ENCODE assay signal across 22 mouse cellular contexts in the genomic region with DNA sequence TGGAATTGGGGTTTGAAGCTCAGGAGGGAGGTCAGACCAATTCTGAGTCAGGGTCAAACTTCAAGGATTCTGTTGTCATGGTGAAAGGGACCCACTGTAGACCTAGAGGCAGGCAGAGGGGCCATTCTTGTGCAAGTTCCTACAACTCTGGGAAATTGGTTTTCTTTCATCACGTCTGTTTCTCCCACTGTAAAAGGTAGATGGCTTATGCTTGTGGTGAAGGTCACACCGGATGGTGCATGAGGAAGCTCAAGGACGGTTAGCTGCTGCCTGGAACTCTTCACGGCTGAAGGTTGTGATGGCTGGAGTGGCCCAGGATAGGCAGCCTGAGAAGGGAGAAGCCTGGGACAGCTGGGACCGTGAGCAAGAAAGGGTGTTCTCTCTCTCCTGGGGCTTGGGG. TPM values are rescaled to one million over a fixed set of nuclear protein-coding genes. Genes with fewer than 3 reads are reported as not detected.
DNase-seq lines count a peak whose midpoint lies in the region; ATAC-seq and TF ChIP-seq lines count a peak whose summit lies in the region.
"Had no signal": no experiment of that assay in that cellular context is flagged by ENCODE, and none has a peak within 500 bp of the region (broad histone marks: within the 10 kb centered on the region; RNA-seq: fewer than 3 reads in every experiment).

No protein-coding gene starts in this region.

- H3K27ac ChIP-seq in heart, embryonic 13.5 days (replicated peaks): no peak overlapping the region
- H3K27ac ChIP-seq in ES-Bruce4 (ENCODE audit: insufficient read depth, low read length): peak overlapping the region; percentile 99
- H3K27ac ChIP-seq in embryonic facial prominence, embryonic 10.5 days (replicated peaks): peak overlapping the region; percentile 12; the same call in 1 of the 2 replicates
- H3K27ac ChIP-seq: embryonic facial prominence, embryonic 12.5 days; forebrain, embryonic 15.5 days; hindbrain, embryonic 14.5 days; intestine, embryonic 15.5 days had no signal

- H3K9ac ChIP-seq in heart, embryonic 13.5 days: 0 out of 2 replicates have a peak overlapping the region, but pooled peaks have one; percentile 14
- H3K9ac ChIP-seq in ES-Bruce4 (ENCODE audit: low read depth, poor library complexity, severe bottlenecking): peak overlapping the region; percentile 81
- H3K9ac ChIP-seq: embryonic facial prominence, embryonic 12.5 days; forebrain, embryonic 15.5 days; hindbrain, embryonic 14.5 days; intestine, embryonic 15.5 days had no signal

- ATAC-seq in heart, embryonic 13.5 days (ENCODE audit: extremely low read depth, insufficient number of reproducible peaks, low FRiP score, low TSS enrichment): no peak
- ATAC-seq: activated CD4-positive, CD25-positive, alpha-beta regulatory T cell, adult 4 months; forebrain, embryonic 15.5 days; intestine, embryonic 15.5 days; Patski had no signal

- no peak for TF ChIP-seq EP300 in ES-Bruce4 (IDR thresholded peaks at IDR 0.05; ENCODE audit: insufficient read depth, low read depth, low read length)

- H3K9me3 ChIP-seq in heart, embryonic 13.5 days: no peaks in the 10 kb centered on the region
- H3K9me3 ChIP-seq in ES-Bruce4 (replicated peaks; ENCODE audit: control insufficient read depth, insufficient read depth, low read length, poor library complexity, severe bottlenecking): no peaks in the 10 kb centered on the region
- no peaks in the 10 kb centered on the region for H3K9me3 ChIP-seq in embryonic facial prominence, embryonic 10.5 days
- H3K9me3 ChIP-seq: embryonic facial prominence, embryonic 12.5 days; forebrain, embryonic 15.5 days; intestine, embryonic 15.5 days had no signal

- H3K36me3 ChIP-seq in heart, embryonic 13.5 days: no peaks in the 10 kb centered on the region
- peaks cover 9% of the 10 kb centered on the region; the same call in 1 of the 2 replicates for H3K36me3 ChIP-seq in ES-Bruce4 (ENCODE audit: control insufficient read depth, insufficient read depth, low read length, poor library complexity, severe bottlenecking)
- H3K36me3 ChIP-seq in embryonic facial prominence, embryonic 10.5 days (replicated peaks): no peaks in the 10 kb centered on the region
- H3K36me3 ChIP-seq: embryonic facial prominence, embryonic 12.5 days; forebrain, embryonic 15.5 days; intestine, embryonic 15.5 days had no signal

- no peak for TF ChIP-seq POLR2A in ES-Bruce4 (IDR thresholded peaks at IDR 0.05; ENCODE audit: insufficient read depth, low read length)

- 56% methylated on average over 5 of the region's 5 CpGs for WGBS in heart, embryonic 13.5 days
- WGBS in embryonic facial prominence, embryonic 10.5 days: 87% methylated on average over 5 of the region's 5 CpGs

- no peak overlapping the region for H3K4me3 ChIP-seq in heart, embryonic 13.5 days
- peak overlapping the region; percentile 22; the same call in 1 of the 2 replicates for H3K4me3 ChIP-seq in ES-Bruce4 (ENCODE audit: low read depth, low read length)
- no peak overlapping the region for H3K4me3 ChIP-seq in embryonic facial prominence, embryonic 10.5 days
- H3K4me3 ChIP-seq: embryonic facial prominence, embryonic 12.5 days; forebrain, embryonic 15.5 days; intestine, embryonic 15.5 days had no signal

- no peak for TF ChIP-seq CTCF in ES-Bruce4 (IDR thresholded peaks at IDR 0.05; ENCODE audit: low read depth, low read length)

- no peak for DNase-seq in heart, postnatal 14 days
- no peak for DNase-seq in embryonic facial prominence, embryonic 10.5 days (ENCODE audit: low spot score)
- DNase-seq in cerebellum, postnatal 25 days: no peak
- no peak for DNase-seq in gastrocnemius, adult 18-20 months (ENCODE audit: low spot score)
- DNase-seq: adrenal gland, adult 2 months; adrenal gland, postnatal 36 days; cerebellum, adult 2 months; cerebellum, postnatal 10 days; embryo, embryonic 11 days; gastrocnemius, postnatal 14 days; heart, postnatal 4 days; kidney, adult 18-20 months had no signal

- intact Hi-C loops in heart, postnatal 14 days (cut with DNase I): no loop called here

- H3K4me1 ChIP-seq in heart, embryonic 13.5 days: peaks cover 64% of the 10 kb centered on the region
- H3K4me1 ChIP-seq in ES-Bruce4 (ENCODE audit: control insufficient read depth, insufficient read depth, low read length): peaks cover 6% of the 10 kb centered on the region
- H3K4me1 ChIP-seq in embryonic facial prominence, embryonic 10.5 days: peaks cover 43% of the 10 kb centered on the region

- no peak overlapping the region for H3K4me2 ChIP-seq in heart, embryonic 13.5 days
- H3K4me2 ChIP-seq: embryonic facial prominence, embryonic 12.5 days; forebrain, embryonic 15.5 days; heart, embryonic 11.5 days; hindbrain, embryonic 14.5 days; intestine, embryonic 15.5 days had no signal

- H3K27me3 ChIP-seq in heart, embryonic 13.5 days (replicated peaks): no peaks in the 10 kb centered on the region
- H3K27me3 ChIP-seq in ES-Bruce4 (ENCODE audit: control insufficient read depth, insufficient read depth, low read length, poor library complexity, severe bottlenecking): no peaks in the 10 kb centered on the region
- H3K27me3 ChIP-seq in embryonic facial prominence, embryonic 10.5 days (replicated peaks; ENCODE audit: low read depth, poor library complexity, severe bottlenecking): peaks cover 3% of the 10 kb centered on the region; the same call in 1 of the 2 replicates
- H3K27me3 ChIP-seq: embryonic facial prominence, embryonic 12.5 days; forebrain, embryonic 15.5 days; intestine, embryonic 15.5 days; Patski had no signal

RNA-seq across cellular contexts. Expression of gene Serp2, which starts 38.5 kb away (rescaled TPM):
- polyA plus RNA-seq in heart, embryonic 13.5 days (2015; fragmentation: Nextera tagmentation; extraction: Ambion mirVana): 12.2 and 13.6 TPM in 2 replicates
- total RNA-seq in heart, postnatal 14 days (2021): 1 to 10 TPM in 1 of 2 experiments, under 1 TPM in 1; 0.68 to 1.0 TPM
- polyA plus RNA-seq in ES-Bruce4 (2011; ENCODE audit: insufficient read depth, insufficient read length, low read depth, missing spikeins): 6.1 and 6.4 TPM in 2 replicates
- 18.9 and 21.6 TPM in 2 replicates for polyA plus RNA-seq in embryonic facial prominence, embryonic 10.5 days (2016; fragmentation: Nextera tagmentation; extraction: Ambion mirVana)
- under 1 TPM in 1 of 2 experiments, not detected in 1; 0.45 TPM for total RNA-seq in gastrocnemius, adult 18-20 months (2021)
- total RNA-seq: common myeloid progenitor, adult 5-6 weeks had no signal
